Mouse (Mus musculus) lung, embryonic 15.5 days (tissue): ENCODE results near the gene Rhbdl1. TPM values are rescaled to one million over a fixed set of nuclear protein-coding genes. Genes with fewer than 3 reads are reported as not detected.
"Not testable (repeated sequence)": the region's sequence is repeated elsewhere in the genome, so short reads cannot be mapped to it uniquely, and the experiment has no call there.

Experiments
- ATAC-seq: fragments of 200-750 bp; cut with Nextera tagmentation; 2 replicates; pipeline ENCODE4 v1.8.0; 2017; ENCODE audit warnings: moderate number of reproducible peaks, borderline replicate concordance; ENCODE audit not compliant: low FRiP score, low TSS enrichment; ENCODE audit errors: extremely low read depth
- H3K27ac ChIP-seq: fragments of 300-500 bp; sonication (generic); 2 replicates; pipeline ENCODE4 v1.5.1; 2015; ENCODE audit warnings: moderate library complexity, mild to moderate bottlenecking, inconsistent platforms
- H3K27me3 ChIP-seq: fragments of 300-500 bp; sonication (generic); 2 replicates; pipeline ENCODE4 v1.6.1; 2015; ENCODE audit warnings: inconsistent platforms
- H3K36me3 ChIP-seq: fragments of 300-500 bp; sonication (generic); 2 replicates; pipeline ENCODE4 v1.6.1; 2015; ENCODE audit warnings: inconsistent platforms
- H3K4me1 ChIP-seq: fragments of 300-500 bp; sonication (generic); 2 replicates; pipeline ENCODE4 v1.6.1; 2015; ENCODE audit warnings: inconsistent platforms
- H3K4me2 ChIP-seq: fragments of 300-500 bp; sonication (generic); 2 replicates; pipeline ENCODE4 v1.6.1; 2015; ENCODE audit warnings: inconsistent platforms, mild to moderate bottlenecking, moderate library complexity
- H3K4me3 ChIP-seq: fragments of 300-500 bp; sonication (generic); 2 replicates; pipeline ENCODE4 v1.5.1; 2015; ENCODE audit warnings: mild to moderate bottlenecking, inconsistent platforms
- H3K9ac ChIP-seq: fragments of 300-500 bp; sonication (generic); 2 replicates; pipeline ENCODE4 v1.6.1; 2015; ENCODE audit warnings: inconsistent platforms
- H3K9me3 ChIP-seq: fragments of 300-500 bp; sonication (generic); 2 replicates; pipeline ENCODE4 v1.6.1; 2016; ENCODE audit warnings: inconsistent platforms
- WGBS: fragments of 180-500 bp; shearing (Covaris S2); methylation state at CpG from one replicate; pipeline ENCODE4 v1.1.7; 2015; 5-methylcytosine and 5-hydroxymethylcytosine counted together
- polyA plus RNA-seq: library from polyadenylated mRNA; unstranded; fragments of >200 nt; fragmentation: Nextera tagmentation; extraction: Ambion mirVana; gene quantifications from 2 replicates; pipeline ENCODE4 v1.2.1, GENCODE M21; 2015

The Rhbdl1 gene
- polyA plus RNA-seq, 1 experiment from 2014 or later = 1.2 TPM

DNA sequence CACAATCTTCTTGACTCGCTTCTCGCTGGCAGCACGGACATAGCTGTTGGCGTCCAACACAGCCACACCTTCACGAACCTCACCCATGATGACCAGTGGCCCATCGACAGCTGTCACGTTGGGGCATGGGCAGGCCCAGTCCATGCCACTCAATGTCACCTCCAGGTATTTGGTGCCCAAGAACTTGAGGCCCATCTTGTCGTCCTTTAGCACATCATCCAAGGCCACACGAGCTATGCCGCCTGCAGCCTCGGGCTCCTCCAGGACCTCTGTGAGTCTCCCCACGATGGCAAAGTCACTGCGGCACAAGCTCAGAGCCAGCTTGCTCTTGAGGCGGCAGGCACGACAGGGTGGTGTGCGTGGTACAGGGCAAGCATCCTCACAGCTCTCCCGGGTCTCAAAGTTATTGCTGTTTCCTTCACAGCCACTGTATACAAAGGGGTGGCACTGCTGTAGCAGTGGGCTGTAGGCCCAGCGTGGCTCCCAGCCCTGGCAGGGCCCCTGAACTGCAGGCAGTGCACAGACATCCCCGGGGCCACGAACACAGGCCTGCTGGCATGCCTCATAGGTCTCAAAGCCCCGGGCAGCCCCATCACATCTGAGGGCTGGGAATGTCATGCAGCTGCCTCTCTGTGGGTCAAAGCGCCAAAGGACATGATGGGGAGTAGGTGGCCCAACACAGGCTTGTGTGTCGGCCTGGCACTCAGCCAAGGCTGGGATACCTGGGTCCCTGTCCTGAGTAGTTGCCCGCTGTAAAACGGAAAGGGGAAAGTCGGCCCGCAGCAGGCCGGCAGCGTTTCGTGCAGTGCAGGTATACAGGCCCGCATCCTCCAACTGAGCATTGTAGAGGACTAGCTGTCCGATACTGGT is 40.9 kb upstream of the Rhbdl1 start:
- Histone ChIP-seq H3K36me3 (peaks cover 19% of the 10 kb centered on the region; the same call in 1 of the 2 replicates), H3K27me3 (no peaks in the 10 kb centered on the region), H3K9me3 (no peaks in the 10 kb centered on the region), H3K27ac (no peak overlapping the region), H3K4me3 (no peak overlapping the region), H3K4me1 (peaks cover 17% of the 10 kb centered on the region), H3K4me2 (no peak overlapping the region), H3K9ac (no peak overlapping the region)
- WGBS = 89% methylated on average over 32 of the region's 32 CpGs
- ATAC-seq = no peak

DNA sequence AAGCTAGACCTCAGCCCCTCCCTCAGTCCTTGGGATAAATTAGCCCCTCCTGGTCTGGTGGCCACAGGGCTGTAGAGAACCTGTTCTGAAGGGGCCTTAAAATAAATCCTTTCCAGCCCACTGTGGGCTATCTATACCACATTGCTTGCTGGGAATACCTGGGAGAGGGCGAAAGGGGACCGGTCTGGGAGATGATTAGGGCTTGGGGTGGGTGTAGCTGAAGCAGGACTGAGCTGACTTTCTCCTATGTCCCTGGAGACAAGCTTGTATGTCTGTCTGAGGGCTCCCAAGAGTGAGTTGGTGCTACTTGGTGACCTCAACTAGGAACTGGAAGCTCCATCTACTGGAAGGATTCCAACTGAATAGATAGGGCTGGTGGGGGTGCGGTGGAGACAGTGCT is 39.9 kb upstream of the Rhbdl1 start:
- H3K27ac ChIP-seq = no peak overlapping the region
- H3K9me3 ChIP-seq = no peaks in the 10 kb centered on the region
- H3K27me3 ChIP-seq = no peaks in the 10 kb centered on the region
- no peak overlapping the region for H3K4me3 ChIP-seq
- H3K4me2 ChIP-seq = no peak overlapping the region
- peaks cover 15% of the 10 kb centered on the region; the same call in 1 of the 2 replicates for H3K36me3 ChIP-seq
- no peak overlapping the region for H3K9ac ChIP-seq
- WGBS = 88% methylated on average over 3 of the region's 3 CpGs
- H3K4me1 ChIP-seq = peaks cover 17% of the 10 kb centered on the region
- ATAC-seq = no peak

DNA sequence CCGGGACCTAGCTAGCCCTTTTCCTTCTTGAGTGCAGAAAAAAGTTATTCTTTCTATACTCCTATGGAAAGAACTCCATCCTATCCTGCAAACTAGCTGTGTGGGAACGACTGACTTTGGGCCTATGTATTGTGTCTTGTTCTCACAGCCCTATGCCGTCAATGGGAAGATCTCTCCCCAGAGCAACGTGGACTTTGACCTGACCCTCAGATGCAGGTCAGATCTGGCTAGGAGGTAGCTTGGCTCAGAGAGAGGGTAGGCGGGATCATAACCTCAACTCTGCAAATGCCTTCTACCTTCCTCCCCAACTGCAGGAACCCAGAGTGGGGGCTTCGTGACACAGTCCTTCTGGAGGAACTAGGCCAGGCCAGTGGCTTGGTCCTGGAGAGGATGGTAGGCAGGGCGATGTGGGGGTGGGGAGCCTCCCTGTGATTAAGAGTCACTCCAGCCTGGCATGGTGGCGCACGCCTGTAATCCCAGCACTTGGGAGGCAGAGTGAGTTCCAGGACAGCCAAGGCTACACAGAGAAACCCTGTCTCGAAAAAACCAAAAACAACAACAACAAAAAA is 39.3 kb upstream of the Rhbdl1 start:
- Histone ChIP-seq H3K36me3 (peaks cover 15% of the 10 kb centered on the region; the same call in 1 of the 2 replicates), H3K4me2 (peak overlapping the region; percentile 85), H3K9me3 (no peaks in the 10 kb centered on the region), H3K4me1 (peaks cover 17% of the 10 kb centered on the region), H3K4me3 (peak overlapping the region; percentile 77), H3K9ac (peak overlapping the region; percentile 67; the same call in 1 of the 2 replicates), H3K27ac (no peak overlapping the region), H3K27me3 (no peaks in the 10 kb centered on the region)
- 57% methylated on average over 10 of the region's 10 CpGs for WGBS
- no peak for ATAC-seq

DNA sequence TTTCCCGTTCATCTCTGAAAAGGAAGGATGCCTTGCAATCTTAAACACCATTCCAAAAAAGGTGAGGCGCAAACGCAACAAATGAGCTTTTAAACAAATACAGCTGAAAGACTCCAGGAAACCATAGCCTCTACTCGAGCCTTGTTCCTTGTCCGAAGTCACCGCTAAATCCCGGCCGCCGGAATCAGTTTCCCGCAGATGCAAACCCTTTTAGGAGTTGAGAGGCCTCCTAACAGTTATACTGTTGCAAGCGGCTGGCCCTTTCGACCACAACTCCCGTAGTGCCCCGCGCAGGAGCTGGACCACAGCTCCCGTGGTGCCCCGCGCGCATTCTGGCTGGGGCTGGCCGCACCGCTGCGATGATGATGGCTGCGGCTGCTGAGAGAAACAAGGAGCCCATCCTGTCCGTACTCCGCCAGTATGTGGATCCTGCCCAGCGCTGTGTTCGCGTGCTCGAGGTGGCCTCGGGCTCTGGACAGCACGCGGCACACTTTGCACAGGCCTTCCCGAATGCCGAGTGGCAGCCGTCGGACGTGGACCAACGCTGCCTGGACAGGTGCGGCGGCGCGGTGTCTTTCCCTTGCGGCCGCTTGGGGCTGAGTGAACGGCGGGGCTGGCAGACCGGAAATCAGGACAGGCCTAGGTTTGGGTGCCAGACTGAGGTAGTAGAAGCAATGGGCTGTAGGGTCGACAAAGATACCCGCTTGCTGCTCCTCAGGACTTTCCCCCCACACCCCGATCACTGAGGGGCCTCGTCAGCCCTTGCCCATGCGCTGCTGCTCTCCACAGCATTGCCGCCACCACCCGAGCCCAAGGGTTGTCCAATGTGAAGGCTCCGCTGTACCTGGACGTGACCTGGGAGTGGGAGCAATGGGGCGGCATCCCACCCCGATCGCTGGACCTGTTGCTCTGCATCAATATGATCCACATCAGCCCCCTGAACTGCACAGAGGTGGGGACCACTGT is 38.4 kb upstream of the Rhbdl1 start:
- Histone ChIP-seq H3K9ac (peak overlapping the region; percentile 67), H3K4me3 (peak overlapping the region; percentile 77), H3K4me2 (peak overlapping the region; percentile 85), H3K9me3 (no peaks in the 10 kb centered on the region), H3K27ac (peak overlapping the region; percentile 93), H3K4me1 (peaks cover 17% of the 10 kb centered on the region), H3K27me3 (no peaks in the 10 kb centered on the region), H3K36me3 (peaks cover 15% of the 10 kb centered on the region; the same call in 1 of the 2 replicates)
- WGBS = 1% methylated on average over 59 of the region's 59 CpGs
- peak; percentile 92 for ATAC-seq

DNA sequence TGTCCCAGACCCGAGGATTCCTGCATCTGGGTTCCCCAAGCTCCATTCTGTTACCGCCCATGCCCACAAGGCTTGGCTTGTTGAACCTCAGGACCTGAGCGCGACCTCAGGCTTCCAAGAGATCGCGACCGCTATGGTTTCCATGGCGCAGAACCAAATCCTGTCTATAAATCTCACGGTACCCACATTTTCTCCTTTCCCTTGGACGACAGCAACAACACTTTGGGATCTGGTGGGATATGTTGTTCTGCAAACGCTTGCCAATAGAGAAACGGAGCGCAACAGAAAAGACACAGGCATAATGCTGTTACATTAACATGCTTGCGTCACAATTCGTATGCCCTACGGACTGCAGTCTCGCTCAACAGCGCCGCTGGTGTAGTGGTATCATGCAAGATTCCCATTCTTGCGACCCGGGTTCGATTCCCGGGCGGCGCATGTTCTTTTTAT is 37.7 kb upstream of the Rhbdl1 start, which contains the start of gene Mettl26:
Gene Mettl26 (plus strand): TSS at position 354 of the 450 bp plus-strand sequence.
- Histone ChIP-seq H3K9me3 (no peaks in the 10 kb centered on the region), H3K36me3 (peaks cover 15% of the 10 kb centered on the region; the same call in 1 of the 2 replicates), H3K4me1 (peaks cover 17% of the 10 kb centered on the region), H3K27me3 (no peaks in the 10 kb centered on the region), H3K4me2 (peak within 1 kb of the TSS; percentile 85), H3K9ac (peak within 1 kb of the TSS; percentile 67), H3K4me3 (peak within 1 kb of the TSS; percentile 77), H3K27ac (peak within 1 kb of the TSS; percentile 93)
- WGBS = under 1% methylated on average over 25 of the region's 25 CpGs
- ATAC-seq = peak; percentile 71; the same call in 1 of the 2 replicates

DNA sequence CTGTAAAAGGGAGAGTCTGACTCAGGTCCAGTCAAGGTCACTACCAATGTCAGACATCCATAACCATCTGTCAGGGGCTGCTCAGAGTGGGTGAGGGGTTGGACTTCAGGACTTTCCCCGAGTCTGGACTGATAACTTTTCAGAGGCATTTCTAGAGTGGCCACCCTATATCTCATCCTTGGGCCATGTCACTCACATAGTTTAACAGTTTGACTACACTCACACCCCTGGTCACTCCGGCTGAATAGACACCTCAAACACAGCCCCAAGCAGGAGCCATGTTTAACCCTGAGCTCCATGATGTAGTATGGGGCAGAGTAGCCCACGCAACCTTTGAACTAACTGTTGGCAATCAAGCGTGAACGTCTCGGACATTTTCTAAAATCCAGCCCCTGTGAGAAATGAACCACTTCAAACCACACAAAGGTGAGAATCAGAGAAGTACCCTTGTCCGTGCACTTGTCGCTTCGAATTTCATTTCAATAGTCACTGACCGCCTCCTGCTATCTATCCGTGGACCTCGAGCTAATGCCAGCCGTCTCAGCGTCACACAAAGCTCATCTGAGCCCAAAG is 37.1 kb upstream of the Rhbdl1 start:
- Histone ChIP-seq H3K36me3 (peaks cover 11% of the 10 kb centered on the region; the same call in 1 of the 2 replicates), H3K4me3 (peak overlapping the region; percentile 77), H3K9ac (peak overlapping the region; percentile 67), H3K9me3 (no peaks in the 10 kb centered on the region), H3K4me2 (peak overlapping the region; percentile 85), H3K27ac (peak overlapping the region; percentile 93), H3K27me3 (no peaks in the 10 kb centered on the region), H3K4me1 (peaks cover 17% of the 10 kb centered on the region)
- WGBS = 4% methylated on average over 14 of the region's 14 CpGs
- ATAC-seq = no peak

DNA sequence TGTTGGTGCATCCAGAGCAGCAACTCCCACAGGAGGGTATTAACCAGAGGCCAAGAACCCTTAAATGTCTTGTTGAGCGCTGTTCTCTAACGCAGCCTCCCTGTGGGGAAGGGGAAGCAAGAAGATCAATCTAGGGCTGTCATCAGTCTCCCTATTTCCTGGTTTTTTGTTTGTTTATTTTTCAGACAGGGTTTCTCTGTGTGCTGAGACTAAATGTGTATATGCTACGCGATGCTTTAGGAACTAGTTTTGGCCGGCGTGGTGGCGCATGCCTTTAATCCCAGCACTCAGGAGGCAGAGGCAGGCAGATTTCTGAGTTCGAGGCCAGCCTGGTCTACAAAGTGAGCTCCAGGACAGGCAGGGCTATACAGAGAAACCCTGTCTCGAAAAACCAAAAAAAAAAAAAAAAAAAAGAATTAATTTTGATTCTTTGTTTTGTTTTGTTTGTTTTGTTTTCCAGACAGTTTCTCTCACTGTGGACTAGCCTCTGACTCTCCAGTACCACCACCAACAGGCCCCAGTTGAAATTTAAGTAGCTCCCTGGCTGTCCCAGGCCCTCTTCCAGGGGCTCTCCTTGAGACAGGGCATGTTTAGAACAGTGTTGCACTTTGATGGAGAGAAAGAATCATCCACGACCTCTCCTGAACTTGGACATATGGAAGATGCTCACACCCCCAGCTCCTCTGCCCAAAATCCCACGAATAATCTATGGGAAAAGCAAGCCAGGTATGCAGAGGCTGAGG is 36.5 kb upstream of the Rhbdl1 start:
- Histone ChIP-seq H3K9me3 (no peaks in the 10 kb centered on the region), H3K36me3 (peaks cover 10% of the 10 kb centered on the region; the same call in 1 of the 2 replicates), H3K4me2 (peak overlapping the region; percentile 85), H3K4me3 (peak overlapping the region; percentile 77), H3K4me1 (peaks cover 22% of the 10 kb centered on the region), H3K9ac (0 out of 2 replicates have a peak overlapping the region, but pooled peaks have one; percentile 67), H3K27ac (no peak overlapping the region), H3K27me3 (no peaks in the 10 kb centered on the region)
- ATAC-seq = no peak
- WGBS = 65% methylated on average over 11 of the region's 11 CpGs

DNA sequence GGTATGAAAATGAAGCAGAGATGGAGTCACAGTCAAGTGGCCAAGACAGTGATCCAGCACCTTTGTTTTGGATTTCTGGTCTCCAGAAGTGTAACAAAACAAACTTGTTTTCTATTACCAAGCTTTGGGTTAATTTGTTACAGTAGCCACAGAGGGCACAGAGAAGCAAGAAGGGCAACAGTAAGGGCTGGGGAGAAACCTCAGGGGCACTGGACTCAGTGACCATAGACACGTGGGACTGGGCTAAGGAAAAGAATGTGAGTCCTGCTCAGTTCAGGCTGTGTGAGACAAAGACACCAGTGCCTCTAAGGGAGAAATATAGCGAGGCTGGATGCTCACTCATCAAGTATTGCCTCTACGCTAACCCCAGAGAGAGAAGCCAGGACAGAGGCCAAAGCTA is 35.6 kb upstream of the Rhbdl1 start:
- Histone ChIP-seq H3K9me3 (no peaks in the 10 kb centered on the region), H3K4me1 (peaks cover 28% of the 10 kb centered on the region), H3K27ac (no peak overlapping the region), H3K9ac (no peak overlapping the region), H3K4me2 (no peak overlapping the region), H3K4me3 (no peak overlapping the region), H3K36me3 (0 out of 2 replicates have a peak, but pooled peaks cover 1% of the 10 kb centered on the region), H3K27me3 (no peaks in the 10 kb centered on the region)
- 82% methylated on average over 3 of the region's 3 CpGs for WGBS
- no peak for ATAC-seq

DNA sequence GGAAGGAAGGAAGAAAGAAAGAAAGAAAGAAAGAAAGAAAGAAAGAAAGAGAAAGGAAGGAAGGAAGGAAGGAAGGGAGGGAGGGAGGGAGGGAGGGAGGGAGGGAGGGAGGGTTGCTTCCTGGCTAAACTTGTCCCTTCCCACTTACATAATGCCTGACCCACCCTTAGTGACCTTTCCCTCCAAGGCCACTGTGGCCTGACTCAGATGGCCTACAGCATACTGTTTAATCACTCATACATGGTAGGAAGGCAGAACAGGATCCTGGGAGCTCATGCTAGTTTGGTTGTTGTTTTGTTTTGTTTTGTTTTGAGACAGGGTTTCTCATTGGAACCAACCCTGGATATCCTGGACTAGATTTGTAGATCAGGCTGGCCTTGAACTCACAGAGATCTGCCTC is 34.5 kb upstream of the Rhbdl1 start:
- H3K9ac ChIP-seq, H3K27me3 ChIP-seq, H3K4me2 ChIP-seq, H3K36me3 ChIP-seq, H3K4me3 ChIP-seq, ATAC-seq, H3K27ac ChIP-seq, H3K9me3 ChIP-seq: not testable (repeated sequence)
- peaks cover 31% of the 10 kb centered on the region for H3K4me1 ChIP-seq

DNA sequence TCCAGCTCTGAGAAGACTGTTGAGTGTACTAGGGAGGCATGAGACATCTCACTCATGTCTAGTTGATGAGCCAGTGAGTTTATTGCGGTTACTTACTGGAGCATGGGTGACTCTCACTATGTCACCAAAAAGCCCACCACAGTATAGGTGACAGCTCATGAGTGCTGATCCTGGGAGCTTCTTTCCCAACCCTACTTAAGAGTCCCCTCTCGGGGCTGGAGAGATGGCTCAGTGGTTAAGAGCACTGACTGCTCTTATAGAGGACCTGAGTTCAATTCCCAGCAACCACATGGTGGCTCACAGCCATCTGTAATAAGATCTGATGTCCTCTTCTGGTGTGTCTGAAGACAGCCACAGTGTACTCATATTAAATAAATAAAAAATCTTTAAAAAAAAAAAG is 32.9 kb upstream of the Rhbdl1 start:
- H3K9ac ChIP-seq = no peak overlapping the region
- no peaks in the 10 kb centered on the region for H3K27me3 ChIP-seq
- ATAC-seq = no peak
- H3K27ac ChIP-seq = no peak overlapping the region
- no peaks in the 10 kb centered on the region for H3K36me3 ChIP-seq
- H3K4me3 ChIP-seq = no peak overlapping the region
- WGBS = 77% methylated on average over 2 of the region's 2 CpGs
- peaks cover 22% of the 10 kb centered on the region for H3K4me1 ChIP-seq
- H3K9me3 ChIP-seq = no peaks in the 10 kb centered on the region
- no peak overlapping the region for H3K4me2 ChIP-seq
